Mouse (Mus musculus): ENCODE results near the gene Dlgap1.

Dlgap1 gene

GRCm38 (mm10) chr17:70491575-70491974, 522.7 kb downstream of the Dlgap1 start:
- H3K4me3 ChIP-seq (replicated peaks; ENCODE audit: low read length): no peak overlapping the region
- H3K9me3 ChIP-seq (ENCODE audit: low read length): no peaks in the 10 kb centered on the region
- no peaks in the 10 kb centered on the region for H3K4me1 ChIP-seq (replicated peaks; ENCODE audit: low read depth, low read length)
- no peaks in the 10 kb centered on the region for H3K27me3 ChIP-seq (ENCODE audit: insufficient read depth, low read length)
- H3K36me3 ChIP-seq (ENCODE audit: insufficient read depth, low read length): no peaks in the 10 kb centered on the region
- TF ChIP-seq NANOG (IDR thresholded peaks at IDR 0.05; ENCODE audit: borderline replicate concordance, low read length) (no peak), CTCF (conservative IDR thresholded peaks at IDR 0.05; ENCODE audit: low read length) (no peak), POU5F1 (IDR thresholded peaks at IDR 0.05; ENCODE audit: borderline replicate concordance, low read length) (no peak)

- H3K4me1 ChIP-seq (replicated peaks; ENCODE audit: low read depth, low read length): no peaks in the 10 kb centered on the region
- TF ChIP-seq POU5F1 (IDR thresholded peaks at IDR 0.05; ENCODE audit: borderline replicate concordance, low read length) (no peak), NANOG (IDR thresholded peaks at IDR 0.05; ENCODE audit: borderline replicate concordance, low read length) (no peak), CTCF (conservative IDR thresholded peaks at IDR 0.05; ENCODE audit: low read length) (no peak)
- H3K4me3 ChIP-seq (replicated peaks; ENCODE audit: low read length): no peak overlapping the region
These were observed 525.5 kb downstream of the Dlgap1 start for GRCm38 (mm10) chr17:70494338-70494737.

GRCm38 (mm10) chr17:70498256-70498655, 529.4 kb downstream of the Dlgap1 start:
- H3K9me3 ChIP-seq (ENCODE audit: low read length): no peaks in the 10 kb centered on the region
- H3K27me3 ChIP-seq (ENCODE audit: insufficient read depth, low read length): no peaks in the 10 kb centered on the region
- H3K36me3 ChIP-seq (ENCODE audit: insufficient read depth, low read length): no peaks in the 10 kb centered on the region
- no peak for TF ChIP-seq CTCF (conservative IDR thresholded peaks at IDR 0.05; ENCODE audit: low read length)
- no peak for TF ChIP-seq NANOG (IDR thresholded peaks at IDR 0.05; ENCODE audit: borderline replicate concordance, low read length)
- no peak for TF ChIP-seq POU5F1 (IDR thresholded peaks at IDR 0.05; ENCODE audit: borderline replicate concordance, low read length)
- H3K4me1 ChIP-seq (replicated peaks; ENCODE audit: low read depth, low read length): no peaks in the 10 kb centered on the region
- H3K4me3 ChIP-seq (replicated peaks; ENCODE audit: low read length): no peak overlapping the region

More at GRCm38 (mm10) chr17:70494338-70494737, 525.5 kb downstream of the Dlgap1 start:
- no peaks in the 10 kb centered on the region for H3K36me3 ChIP-seq (ENCODE audit: insufficient read depth, low read length)
- no peaks in the 10 kb centered on the region for H3K9me3 ChIP-seq (ENCODE audit: low read length)
- H3K27me3 ChIP-seq (ENCODE audit: insufficient read depth, low read length): no peaks in the 10 kb centered on the region

GRCm38 (mm10) chr17:70501933-70502332, 533.1 kb downstream of the Dlgap1 start:
- Histone ChIP-seq H3K36me3 (ENCODE audit: insufficient read depth, low read length) (no peaks in the 10 kb centered on the region), H3K27me3 (ENCODE audit: insufficient read depth, low read length) (no peaks in the 10 kb centered on the region), H3K9me3 (ENCODE audit: low read length) (no peaks in the 10 kb centered on the region), H3K4me1 (replicated peaks; ENCODE audit: low read depth, low read length) (no peaks in the 10 kb centered on the region), H3K4me3 (replicated peaks; ENCODE audit: low read length) (no peak overlapping the region)
- TF ChIP-seq CTCF (conservative IDR thresholded peaks at IDR 0.05; ENCODE audit: low read length) (no peak), NANOG (IDR thresholded peaks at IDR 0.05; ENCODE audit: borderline replicate concordance, low read length) (no peak), POU5F1 (IDR thresholded peaks at IDR 0.05; ENCODE audit: borderline replicate concordance, low read length) (no peak)

- H3K36me3 ChIP-seq (ENCODE audit: insufficient read depth, low read length): no peaks in the 10 kb centered on the region
- H3K4me3 ChIP-seq (replicated peaks; ENCODE audit: low read length): no peak overlapping the region
- 0 out of 2 replicates have a peak, but pooled peaks cover 2% of the 10 kb centered on the region for H3K27me3 ChIP-seq (ENCODE audit: insufficient read depth, low read length)
- TF ChIP-seq CTCF (conservative IDR thresholded peaks at IDR 0.05; ENCODE audit: low read length) (no peak), POU5F1 (IDR thresholded peaks at IDR 0.05; ENCODE audit: borderline replicate concordance, low read length) (no peak), NANOG (IDR thresholded peaks at IDR 0.05; ENCODE audit: borderline replicate concordance, low read length) (no peak)
- no peaks in the 10 kb centered on the region for H3K9me3 ChIP-seq (ENCODE audit: low read length)
- no peaks in the 10 kb centered on the region for H3K4me1 ChIP-seq (replicated peaks; ENCODE audit: low read depth, low read length)
These were observed 538.9 kb downstream of the Dlgap1 start for GRCm38 (mm10) chr17:70507759-70508158.

- Histone ChIP-seq H3K27me3 (ENCODE audit: insufficient read depth, low read length) (peaks cover 6% of the 10 kb centered on the region), H3K36me3 (ENCODE audit: insufficient read depth, low read length) (no peaks in the 10 kb centered on the region), H3K9me3 (ENCODE audit: low read length) (no peaks in the 10 kb centered on the region), H3K4me1 (replicated peaks; ENCODE audit: low read depth, low read length) (peaks cover under 1% of the 10 kb centered on the region; the same call in 1 of the 2 replicates), H3K4me3 (replicated peaks; ENCODE audit: low read length) (no peak overlapping the region)
- no peak for TF ChIP-seq CTCF (conservative IDR thresholded peaks at IDR 0.05; ENCODE audit: low read length)
- no peak for TF ChIP-seq NANOG (IDR thresholded peaks at IDR 0.05; ENCODE audit: borderline replicate concordance, low read length)
- TF ChIP-seq POU5F1 (IDR thresholded peaks at IDR 0.05; ENCODE audit: borderline replicate concordance, low read length): no peak
These were observed 541.6 kb downstream of the Dlgap1 start for GRCm38 (mm10) chr17:70510441-70510840.

GRCm38 (mm10) chr17:70511401-70511800, 542.5 kb downstream of the Dlgap1 start:
- Histone ChIP-seq H3K4me1 (replicated peaks; ENCODE audit: low read depth, low read length) (peaks cover 10% of the 10 kb centered on the region; the same call in 1 of the 2 replicates), H3K9me3 (ENCODE audit: low read length) (no peaks in the 10 kb centered on the region), H3K27me3 (ENCODE audit: insufficient read depth, low read length) (peaks cover 16% of the 10 kb centered on the region), H3K4me3 (replicated peaks; ENCODE audit: low read length) (no peak overlapping the region), H3K36me3 (ENCODE audit: insufficient read depth, low read length) (no peaks in the 10 kb centered on the region)
- TF ChIP-seq NANOG (IDR thresholded peaks at IDR 0.05; ENCODE audit: borderline replicate concordance, low read length) (no peak), CTCF (conservative IDR thresholded peaks at IDR 0.05; ENCODE audit: low read length) (no peak), POU5F1 (IDR thresholded peaks at IDR 0.05; ENCODE audit: borderline replicate concordance, low read length) (no peak)

GRCm38 (mm10) chr17:70513736-70514135, 544.9 kb downstream of the Dlgap1 start:
- Histone ChIP-seq H3K36me3 (ENCODE audit: insufficient read depth, low read length) (no peaks in the 10 kb centered on the region), H3K9me3 (ENCODE audit: low read length) (no peaks in the 10 kb centered on the region), H3K4me3 (replicated peaks; ENCODE audit: low read length) (no peak overlapping the region), H3K4me1 (replicated peaks; ENCODE audit: low read depth, low read length) (peaks cover 13% of the 10 kb centered on the region; the same call in 1 of the 2 replicates), H3K27me3 (ENCODE audit: insufficient read depth, low read length) (peaks cover 28% of the 10 kb centered on the region)
- TF ChIP-seq CTCF (conservative IDR thresholded peaks at IDR 0.05; ENCODE audit: low read length): no peak

GRCm38 (mm10) chr17:70516506-70516905, 547.6 kb downstream of the Dlgap1 start:
- Histone ChIP-seq H3K27me3 (ENCODE audit: insufficient read depth, low read length) (peaks cover 28% of the 10 kb centered on the region), H3K4me1 (replicated peaks; ENCODE audit: low read depth, low read length) (peaks cover 13% of the 10 kb centered on the region; the same call in 1 of the 2 replicates), H3K9me3 (ENCODE audit: low read length) (no peaks in the 10 kb centered on the region), H3K36me3 (ENCODE audit: insufficient read depth, low read length) (no peaks in the 10 kb centered on the region), H3K4me3 (replicated peaks; ENCODE audit: low read length) (peak overlapping the region; percentile 70)
- TF ChIP-seq CTCF (conservative IDR thresholded peaks at IDR 0.05; ENCODE audit: low read length) (no peak), NANOG (IDR thresholded peaks at IDR 0.05; ENCODE audit: borderline replicate concordance, low read length) (no peak), POU5F1 (IDR thresholded peaks at IDR 0.05; ENCODE audit: borderline replicate concordance, low read length) (no peak)
